Mouse (Mus musculus) heart, adult 9 months (tissue): ENCODE measurements around the gene Drosha.
"Not testable (repeated sequence)": the region's sequence is repeated elsewhere in the genome, so short reads cannot be mapped to it uniquely, and the experiment has no call there.

Source experiments
- DNase-seq, 2 experiments: peaks; one replicate each; pipeline ENCODE4 v3.0.0; 2022; ENCODE audit warnings: low spot score in 2 of 2

Drosha gene

GRCm38 (mm10) chr15:12885361-12885760, 60.7 kb downstream of the Drosha start:
- no peak for DNase-seq

DNA sequence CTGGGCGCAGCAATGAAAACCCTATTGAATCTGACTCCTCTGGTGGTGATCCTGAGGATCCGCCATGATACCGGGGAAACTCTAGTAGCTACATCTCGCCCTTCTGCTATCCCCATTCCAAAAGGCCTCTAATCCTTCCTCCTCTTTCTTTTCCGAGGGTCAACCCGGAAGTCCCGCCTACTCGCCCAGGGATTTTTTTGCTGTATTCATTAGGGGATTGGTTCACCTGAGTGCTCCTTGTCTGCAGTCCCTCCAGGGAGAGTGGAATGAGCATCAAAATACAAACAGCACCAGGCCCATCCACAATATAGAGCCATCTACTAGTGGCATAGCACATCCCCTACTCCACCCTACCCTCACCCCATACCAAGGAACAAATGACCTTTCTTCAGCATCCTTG, 62.6 kb downstream of the Drosha start:
- DNase-seq = no peak

DNA sequence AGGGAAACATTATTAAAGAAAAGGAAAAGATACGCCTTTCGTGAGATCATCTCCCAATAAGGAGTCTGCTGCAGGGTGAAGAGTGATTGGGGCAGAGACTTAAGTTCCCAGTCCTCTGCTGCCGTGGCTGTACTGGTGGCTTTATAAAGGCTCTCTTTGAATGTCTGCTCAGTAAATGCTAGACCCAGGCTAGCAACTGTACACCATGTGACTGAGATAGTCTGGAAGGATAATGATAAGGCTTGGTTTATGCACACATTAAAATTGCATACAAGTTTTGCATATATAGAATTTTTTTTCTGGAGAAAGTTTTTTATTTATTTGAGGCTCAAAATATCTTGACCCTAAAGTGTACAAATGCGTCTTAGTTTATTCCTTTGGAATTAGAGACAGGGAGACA, 63.7 kb downstream of the Drosha start:
- no peak for DNase-seq

DNA sequence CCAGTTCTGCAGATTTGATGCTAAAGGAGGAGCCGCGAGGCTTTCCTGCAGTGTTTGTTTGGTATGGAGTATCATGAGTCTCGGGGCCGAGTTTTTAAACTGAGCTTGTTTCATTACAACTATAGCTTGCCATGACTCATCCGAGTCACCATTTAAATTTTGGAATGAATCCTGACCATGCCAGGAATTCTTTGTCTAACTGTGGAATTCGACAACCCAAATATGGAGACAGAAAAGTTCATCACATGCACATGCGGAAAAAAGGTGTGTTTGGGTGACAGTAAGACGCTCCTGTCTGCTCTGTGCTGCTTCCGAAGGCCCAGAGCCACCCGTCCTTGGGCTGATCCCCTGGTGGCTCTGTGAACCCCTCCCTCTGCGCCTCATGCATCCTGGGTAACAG, 65.3 kb downstream of the Drosha start:
- no peak for DNase-seq

- DNase-seq = no peak
Measured at GRCm38 (mm10) chr15:12895426-12895825, 70.8 kb downstream of the Drosha start.

- no peak for DNase-seq
Measured at GRCm38 (mm10) chr15:12896022-12897009, 71.7 kb downstream of the Drosha start.

- no peak for DNase-seq
Measured at GRCm38 (mm10) chr15:12897831-12898230, 73.2 kb downstream of the Drosha start.

DNA sequence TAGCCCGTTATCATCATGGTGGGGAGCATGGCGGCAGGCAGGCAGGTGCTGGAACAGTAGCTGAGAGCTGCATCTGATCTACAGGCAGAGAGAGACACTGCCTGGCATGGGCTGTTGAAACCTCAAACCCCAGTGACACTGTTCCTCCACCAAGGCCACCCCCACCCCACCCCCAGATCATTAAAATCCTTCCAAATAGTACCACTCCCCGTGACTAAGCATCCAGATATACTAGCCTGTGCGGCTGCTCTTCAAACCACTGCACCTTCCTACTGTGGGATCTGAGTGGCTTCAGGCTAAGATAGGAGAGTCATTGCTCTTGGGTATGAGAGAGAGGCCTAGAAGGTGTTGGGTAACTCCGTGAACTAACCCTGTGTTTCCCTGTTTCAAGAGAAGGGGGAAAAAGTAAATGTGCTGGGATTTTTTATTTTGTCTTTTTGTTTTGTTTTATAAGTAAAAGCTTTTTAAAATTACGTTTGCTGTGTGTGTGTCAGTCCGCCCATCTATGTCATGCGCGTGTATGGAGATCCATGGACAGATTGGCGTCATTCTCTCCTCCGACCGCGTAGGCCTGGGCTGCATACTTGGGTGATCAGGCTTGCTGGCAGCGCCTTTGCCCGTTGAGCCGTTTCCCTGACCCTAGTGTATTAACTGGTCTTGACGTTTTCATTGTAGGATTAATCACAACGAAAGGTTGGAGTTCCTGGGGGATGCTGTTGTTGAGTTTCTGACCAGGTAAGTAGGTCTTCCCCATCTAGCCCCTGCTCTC, 76.0 kb downstream of the Drosha start:
- DNase-seq = no peak

- DNase-seq = no peak
Measured at GRCm38 (mm10) chr15:12901197-12901570, 76.6 kb downstream of the Drosha start.

GRCm38 (mm10) chr15:12904442-12904841, 79.8 kb downstream of the Drosha start:
- no peak for DNase-seq

DNA sequence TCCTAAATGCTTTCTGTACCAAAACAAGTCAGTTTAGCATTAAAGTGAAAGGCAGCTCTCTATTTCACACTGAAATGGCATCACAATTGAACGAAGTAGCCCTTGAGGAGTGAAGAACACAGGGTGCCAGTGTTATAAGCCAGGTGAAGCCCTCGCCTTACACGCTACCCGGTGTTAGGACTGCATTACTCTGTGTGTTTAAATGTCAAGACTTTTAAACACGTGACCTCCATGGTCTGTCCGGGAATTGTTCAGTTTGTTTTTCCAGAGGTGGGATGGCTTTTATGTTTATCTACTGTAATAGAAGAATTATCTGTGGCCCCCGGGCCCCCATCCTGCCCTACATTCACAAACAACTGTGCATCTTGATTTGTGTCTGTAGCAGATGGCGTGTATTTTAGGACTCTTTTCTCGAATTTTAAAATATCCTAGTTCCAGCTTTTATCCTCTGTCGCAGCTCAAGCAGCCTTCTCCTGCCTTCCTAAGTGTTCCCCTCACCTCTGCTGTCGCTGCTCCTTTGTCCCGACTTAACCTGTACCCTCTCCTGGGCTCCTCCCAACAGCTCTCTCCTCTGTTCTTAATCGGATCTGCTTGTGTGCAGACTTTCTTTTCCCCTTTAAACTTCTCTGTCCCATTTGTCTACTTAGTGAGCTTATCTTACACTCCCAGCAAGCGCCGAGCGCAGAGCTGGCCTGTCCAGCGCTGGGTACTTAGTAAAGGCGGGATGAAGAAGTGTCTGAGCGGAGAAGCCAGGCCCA, 83.5 kb downstream of the Drosha start:
- no peak for DNase-seq

GRCm38 (mm10) chr15:12908720-12909028, 84.1 kb downstream of the Drosha start:
- DNase-seq = no peak

GRCm38 (mm10) chr15:12909171-12909570, 84.6 kb downstream of the Drosha start:
- no peak for DNase-seq

- DNase-seq = no peak
Measured at GRCm38 (mm10) chr15:12911082-12911481, 86.5 kb downstream of the Drosha start.

DNA sequence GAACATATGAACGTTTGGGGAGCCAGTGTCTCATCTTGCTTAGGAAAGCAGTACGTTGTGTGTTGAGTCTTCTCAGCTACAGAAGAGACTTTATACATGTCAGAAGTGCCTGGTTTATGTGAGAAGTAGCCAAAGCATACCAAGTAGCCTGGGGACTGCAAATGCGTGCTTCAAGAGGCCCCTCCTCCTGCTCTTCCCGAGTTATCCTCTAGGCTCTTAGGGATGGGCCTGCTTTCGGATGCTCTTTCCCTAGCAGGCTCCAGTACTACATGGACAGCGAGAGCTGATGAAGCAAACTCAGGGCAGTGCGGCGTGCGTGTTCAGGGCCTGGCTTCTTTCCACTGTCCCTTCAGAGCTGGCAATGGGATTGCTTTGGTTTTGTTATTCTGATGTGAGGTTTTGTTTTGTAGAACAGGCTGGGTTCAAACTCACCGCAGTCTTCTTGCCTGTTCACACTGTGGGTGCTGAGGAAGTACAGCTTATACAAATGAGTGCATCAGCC, 91.8 kb downstream of the Drosha start:
- DNase-seq = no peak

DNA sequence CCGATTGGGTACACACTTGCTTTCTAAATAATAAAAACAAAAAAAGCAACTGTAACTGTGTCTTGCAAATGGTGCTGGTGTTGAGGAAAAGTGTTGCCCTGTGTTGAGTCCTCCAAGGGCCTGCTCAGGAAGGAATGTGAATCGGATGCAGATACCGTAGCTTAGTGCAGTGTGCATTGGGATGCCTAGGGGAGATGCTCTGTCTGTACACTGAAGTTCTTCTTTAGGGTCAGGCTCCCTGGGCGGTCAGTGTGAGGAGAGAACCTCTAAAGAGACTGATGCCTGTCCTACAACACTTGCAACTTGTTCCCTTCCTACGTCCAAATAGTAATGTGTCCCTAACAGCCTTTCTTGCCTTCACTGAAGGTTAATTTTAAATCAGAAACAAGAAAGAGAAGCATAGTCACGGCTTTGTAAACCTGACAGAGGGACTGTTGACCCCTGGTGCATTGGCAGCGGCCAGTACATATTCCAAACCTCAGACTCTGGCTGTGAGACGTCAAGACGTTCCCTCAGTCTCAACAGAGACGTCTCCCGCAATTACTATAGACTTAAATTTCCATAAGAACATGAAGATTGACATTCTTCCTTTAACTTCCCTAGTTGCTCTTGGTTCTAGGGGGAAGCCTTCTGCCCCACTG, 94.8 kb downstream of the Drosha start:
- DNase-seq = not testable (repeated sequence)

- DNase-seq = no peak
Measured at GRCm38 (mm10) chr15:12919967-12920870, 95.6 kb downstream of the Drosha start.

- DNase-seq = no peak
Measured at GRCm38 (mm10) chr15:12921901-12922300, 97.3 kb downstream of the Drosha start.

GRCm38 (mm10) chr15:12923826-12924225, 99.2 kb downstream of the Drosha start:
- no peak for DNase-seq

DNA sequence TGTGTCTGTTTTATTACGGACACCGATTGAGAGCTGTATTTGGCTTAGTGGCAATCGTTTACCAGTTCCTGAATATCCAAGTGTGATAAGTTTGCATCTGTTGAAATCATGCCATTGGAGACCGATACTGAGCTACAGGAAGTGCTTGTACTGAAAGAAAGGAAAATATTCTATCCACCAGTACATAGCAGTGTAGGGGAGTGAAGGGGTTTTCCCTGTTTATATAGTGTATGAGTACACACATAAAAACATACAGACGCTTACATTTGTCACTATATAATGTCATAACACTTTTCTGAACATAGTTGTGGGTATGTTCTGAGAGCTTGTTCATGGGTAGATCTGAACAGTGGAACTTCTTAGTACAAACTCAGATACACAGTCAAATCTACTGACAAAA, 106.9 kb downstream of the Drosha start:
- DNase-seq = no peak
